Mouse (Mus musculus): ENCODE data around the gene Unc5cl.

Unc5cl gene

GRCm38 (mm10) chr17:48454688-48455087 is at the start of gene Unc5cl:
Gene Unc5cl (plus strand): TSS chr17:48454901.
- DNase-seq (ENCODE audit: low spot score) = no peak

GRCm38 (mm10) chr17:48407154-48407553 is 47.5 kb upstream of the Unc5cl start:
- DNase-seq (ENCODE audit: low spot score) = no peak

DNA sequence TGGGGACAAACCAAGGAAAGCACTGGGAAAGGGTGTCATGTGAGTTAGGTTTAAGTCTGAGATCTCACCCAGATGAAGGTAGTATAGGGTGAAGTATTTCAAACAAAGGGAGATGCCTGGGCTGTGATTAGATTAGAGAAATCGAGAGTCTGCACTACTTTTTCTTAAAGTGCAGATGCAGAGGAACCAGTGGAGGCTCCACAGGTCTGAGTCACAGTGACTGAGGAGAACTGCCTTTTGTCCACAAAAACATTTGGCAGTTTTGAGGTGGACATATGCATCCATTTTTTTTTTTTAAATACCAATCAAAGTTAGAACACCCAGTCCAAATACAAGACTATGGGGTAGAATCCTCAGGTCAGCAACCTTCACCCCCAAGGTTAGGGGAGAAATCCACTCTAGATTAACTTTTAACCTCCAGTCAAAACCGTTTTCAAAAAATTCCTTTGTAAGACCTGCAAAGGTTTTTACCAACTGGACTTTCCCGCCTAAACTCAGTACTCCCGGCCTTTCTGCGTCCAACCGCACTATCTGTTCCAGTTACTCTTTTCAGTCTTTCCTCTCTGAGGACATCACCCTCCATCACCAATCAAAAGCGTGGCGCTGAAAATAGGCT is 46.7 kb upstream of the Unc5cl start:
- DNase-seq (ENCODE audit: low spot score) = no peak

DNA sequence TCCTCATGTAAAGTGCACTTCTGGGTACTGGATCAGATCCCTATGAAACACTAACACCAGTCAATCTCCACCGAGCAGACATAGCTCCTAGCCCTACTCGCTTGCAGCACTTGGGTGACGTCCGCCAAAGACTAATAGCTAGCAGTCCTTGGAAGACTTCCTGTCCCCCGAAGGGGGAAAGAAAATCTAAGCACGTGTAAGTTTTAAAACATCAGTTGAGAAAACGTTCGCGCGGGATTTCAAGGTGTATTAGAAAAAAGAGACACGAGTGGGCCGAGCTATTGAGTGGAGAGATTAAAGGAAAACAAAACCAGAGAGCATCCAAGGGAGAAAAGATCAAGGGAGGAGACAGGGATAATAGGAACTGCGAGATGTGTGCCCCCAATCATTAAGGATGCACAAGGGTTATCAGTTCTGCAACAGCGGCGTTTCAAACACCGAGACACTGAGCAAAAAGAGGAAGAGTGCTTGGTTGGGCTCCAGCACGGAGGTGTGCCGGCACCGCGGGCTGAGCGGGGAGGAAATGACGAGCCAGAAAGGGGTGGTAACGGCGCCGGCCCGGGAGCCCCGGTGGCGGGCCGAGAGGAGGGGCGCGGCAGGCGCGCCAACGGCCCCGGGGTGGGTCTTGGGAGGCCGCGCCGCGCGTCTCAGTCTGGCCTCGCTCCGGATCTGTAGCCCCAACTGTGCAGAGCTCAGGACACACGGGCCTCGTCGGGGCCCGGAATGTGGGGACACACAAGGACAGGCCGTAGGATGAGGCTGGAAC is 46.0 kb upstream of the Unc5cl start:
- DNase-seq (ENCODE audit: low spot score) = peak; percentile 80

- DNase-seq (ENCODE audit: low spot score) = peak; percentile 100
Observed at GRCm38 (mm10) chr17:48409380-48410298, 45.1 kb upstream of the Unc5cl start, which contains the start of the genes Nfya and Oard1. Gene Nfya (minus strand): TSS chr17:48409906. Gene Oard1 (plus strand): TSS chr17:48410014.

DNA sequence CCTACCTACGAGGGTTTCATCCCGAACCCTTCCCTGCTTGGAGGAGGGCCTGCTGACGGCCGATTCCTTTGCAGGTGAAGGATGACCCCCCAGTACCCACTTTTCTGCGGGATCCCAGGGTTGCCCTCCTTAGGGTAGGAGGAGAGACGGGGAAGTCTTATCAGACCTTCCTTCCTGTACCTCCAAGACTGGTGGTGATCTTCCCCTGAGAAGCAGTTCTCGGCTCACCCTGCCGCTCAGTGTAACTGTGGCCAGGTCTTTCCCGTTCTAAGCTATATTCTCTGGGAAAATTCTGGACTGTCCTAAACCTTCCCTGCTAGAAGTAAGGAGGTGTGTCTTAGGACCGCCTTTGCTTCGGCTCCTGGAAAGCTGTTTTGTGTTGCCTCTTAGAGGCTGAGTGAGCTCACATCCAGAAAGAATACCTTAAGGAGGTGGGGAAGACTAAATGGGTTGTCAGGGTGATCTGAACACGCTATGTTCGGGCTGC is 44.4 kb upstream of the Unc5cl start:
- no peak for DNase-seq (ENCODE audit: low spot score)

DNA sequence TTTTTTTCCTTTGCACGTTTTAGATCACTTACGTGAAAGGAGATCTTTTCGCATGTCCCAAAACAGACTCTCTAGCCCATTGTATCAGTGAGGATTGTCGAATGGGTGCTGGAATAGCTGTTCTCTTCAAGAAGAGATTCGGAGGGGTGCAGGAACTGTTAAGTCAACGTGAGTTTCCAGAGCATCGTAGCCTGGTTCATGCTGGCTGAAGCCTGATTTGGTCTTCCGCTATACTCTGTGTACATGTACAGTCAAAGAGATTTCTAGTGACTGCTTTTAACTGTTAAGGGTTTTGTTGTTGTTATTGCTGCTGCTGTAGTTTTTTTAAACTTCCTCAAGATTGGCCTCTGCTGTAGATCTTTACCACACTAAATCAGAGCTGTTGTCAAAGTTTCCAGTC is 43.5 kb upstream of the Unc5cl start:
- no peak for DNase-seq (ENCODE audit: low spot score)

DNA sequence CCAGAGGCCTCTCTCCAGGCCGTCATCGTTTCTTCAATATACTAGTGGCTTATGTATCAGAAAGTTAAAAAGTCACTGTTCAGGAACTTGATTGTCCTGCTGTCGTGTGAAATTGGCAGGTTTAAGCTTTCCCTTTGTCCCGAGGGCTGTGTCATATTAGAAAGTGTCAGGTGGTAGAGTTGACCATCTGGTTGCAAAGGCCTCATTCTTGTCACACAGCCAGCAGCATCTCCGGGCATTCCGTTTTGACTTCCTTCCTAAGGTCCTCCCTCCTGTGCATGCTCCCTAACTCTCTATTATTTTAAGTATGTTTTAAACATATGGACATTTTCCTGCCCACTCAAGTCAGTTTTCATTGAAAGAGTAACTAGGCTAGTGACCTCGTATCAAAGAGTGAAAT is 38.7 kb upstream of the Unc5cl start:
- no peak for DNase-seq (ENCODE audit: low spot score)

GRCm38 (mm10) chr17:48416425-48417195 is 38.1 kb upstream of the Unc5cl start:
- DNase-seq (ENCODE audit: low spot score) = peak; percentile 82

- no peak for DNase-seq (ENCODE audit: low spot score)
Observed at GRCm38 (mm10) chr17:48417521-48417920, 37.2 kb upstream of the Unc5cl start.

GRCm38 (mm10) chr17:48418174-48418573 is 36.5 kb upstream of the Unc5cl start:
- DNase-seq (ENCODE audit: low spot score) = no peak

DNA sequence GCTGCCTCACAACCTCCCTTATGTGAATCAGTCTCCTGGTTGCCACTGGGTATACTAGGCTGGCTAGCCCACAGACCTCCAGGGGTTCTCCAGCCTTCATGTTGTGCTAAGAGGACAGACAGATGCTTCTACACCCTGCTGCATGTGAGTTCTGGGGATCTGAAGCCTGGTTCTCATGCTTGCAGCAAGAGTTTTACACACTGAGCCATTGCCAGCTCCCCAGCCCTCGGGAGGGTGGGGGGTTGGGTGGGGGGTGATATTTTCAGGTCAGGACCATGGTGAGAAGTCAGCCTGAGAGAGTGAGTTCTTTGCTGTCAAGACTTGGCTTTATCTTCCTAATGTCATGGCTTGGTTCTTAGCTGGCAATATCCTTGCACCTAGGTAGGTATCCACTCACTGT is 35.9 kb upstream of the Unc5cl start:
- no peak for DNase-seq (ENCODE audit: low spot score)

GRCm38 (mm10) chr17:48419571-48419970 is 35.1 kb upstream of the Unc5cl start:
- no peak for DNase-seq (ENCODE audit: low spot score)

DNA sequence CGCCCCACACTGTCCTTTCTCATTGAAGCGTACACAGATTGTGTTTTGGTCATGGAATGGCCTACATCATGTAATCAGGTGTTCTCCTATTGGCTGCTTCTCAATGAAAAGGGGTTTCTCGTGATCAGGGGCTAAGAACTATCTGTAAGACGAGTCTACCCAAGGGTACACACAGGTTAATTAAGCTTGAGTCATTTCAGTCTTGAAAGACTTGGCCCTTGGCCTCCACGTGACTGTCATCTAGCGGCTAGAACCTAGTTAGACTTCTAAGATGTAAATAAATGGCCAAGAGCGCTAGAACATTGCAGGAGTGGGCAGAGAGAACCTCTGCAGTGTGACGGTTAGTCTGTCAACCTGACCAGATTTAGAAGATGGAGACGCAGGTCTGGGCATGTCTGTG is 30.5 kb upstream of the Unc5cl start:
- DNase-seq (ENCODE audit: low spot score) = no peak

DNA sequence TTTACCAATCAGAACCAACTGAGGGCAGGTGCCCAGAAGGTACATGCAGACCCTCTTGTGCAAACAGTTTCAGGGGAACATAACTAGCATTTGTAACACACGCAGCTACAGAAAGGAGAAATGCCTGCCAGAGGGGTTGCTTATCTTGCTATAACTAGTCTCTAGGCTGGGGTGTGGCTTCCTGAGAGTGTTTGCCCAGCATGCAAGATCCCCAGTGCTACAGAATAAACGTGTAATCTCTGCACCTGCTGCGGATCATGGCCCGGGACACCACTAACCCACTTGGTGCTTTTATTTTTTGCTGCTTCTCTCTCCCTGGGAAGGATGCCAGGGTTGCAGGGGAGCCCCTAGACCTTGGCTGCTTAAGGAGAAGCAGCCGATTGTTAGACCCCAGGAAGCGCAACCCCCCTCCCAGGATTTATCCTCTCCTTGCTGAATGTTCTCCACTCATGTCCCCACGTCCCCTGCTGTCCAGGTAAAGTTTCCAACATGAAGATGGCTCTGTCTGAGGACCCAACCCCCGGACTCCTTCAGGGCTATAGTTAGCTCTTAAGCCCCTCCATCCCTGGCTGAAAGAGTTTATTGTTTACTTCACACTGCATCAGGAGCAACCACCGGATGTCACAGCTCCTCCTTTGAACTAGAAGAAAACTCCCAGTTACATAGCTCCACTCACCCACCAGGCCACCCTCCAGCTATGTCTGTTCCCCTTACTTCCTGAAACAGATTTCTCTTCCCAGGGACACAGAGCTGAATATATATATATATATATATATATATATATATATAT is 28.7 kb upstream of the Unc5cl start:
- no peak for DNase-seq (ENCODE audit: low spot score)

GRCm38 (mm10) chr17:48426991-48427750 is 27.5 kb upstream of the Unc5cl start:
- no peak for DNase-seq (ENCODE audit: low spot score)

GRCm38 (mm10) chr17:48427852-48428530 is 26.7 kb upstream of the Unc5cl start:
- no peak for DNase-seq (ENCODE audit: low spot score)

DNA sequence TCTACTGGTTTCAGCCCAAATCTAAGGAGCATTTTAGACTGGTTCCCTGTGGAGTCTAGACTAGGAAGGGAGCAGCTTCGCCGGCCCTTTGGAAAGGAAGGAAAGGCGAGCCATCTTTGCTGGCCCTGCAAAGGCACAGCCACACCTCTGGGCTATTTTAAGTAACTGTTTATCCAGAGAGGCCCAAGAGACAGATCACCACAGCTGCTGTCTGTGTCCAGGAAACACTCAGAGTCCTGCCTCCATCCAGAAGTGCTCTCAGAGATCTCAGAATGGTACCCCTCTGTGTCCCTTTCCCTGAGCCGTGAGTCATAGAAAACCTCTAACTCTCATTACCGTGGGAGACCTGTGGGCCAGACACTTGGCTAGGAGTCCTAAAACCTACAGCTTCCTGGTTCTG is 24.3 kb upstream of the Unc5cl start:
- no peak for DNase-seq (ENCODE audit: low spot score)

GRCm38 (mm10) chr17:48431054-48431453 is 23.6 kb upstream of the Unc5cl start:
- DNase-seq (ENCODE audit: low spot score) = no peak
